Mouse (Mus musculus): ENCODE results near the gene Zfp618.

DNA sequence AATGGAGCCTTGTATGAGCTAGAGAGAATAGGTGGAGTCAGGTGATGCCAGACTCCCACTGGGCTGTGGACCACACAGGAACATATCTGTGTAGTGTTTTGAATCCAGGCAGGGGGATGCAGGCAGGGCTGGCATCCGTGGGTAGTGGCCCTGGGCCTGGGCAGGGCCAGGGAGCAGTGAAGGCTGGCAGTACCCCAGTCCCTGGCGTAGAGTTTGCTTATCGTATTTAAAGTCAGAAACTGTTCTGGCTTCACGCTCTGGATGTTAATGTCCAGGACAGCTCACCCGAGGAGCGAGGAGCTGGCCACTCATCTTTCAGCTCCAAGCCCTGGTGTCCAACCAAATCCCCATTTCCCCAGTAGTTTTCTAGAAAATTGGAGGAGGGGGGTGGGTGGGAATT lies 10.2 kb downstream of the Zfp618 start:
- TF ChIP-seq CTCF (IDR thresholded peaks at IDR 0.05; ENCODE audit: low read depth, low read length): no peak
- TF ChIP-seq GATA1 (IDR thresholded peaks at IDR 0.05; ENCODE audit: borderline replicate concordance, low read length): no peak
- no peak for TF ChIP-seq GATA2 (IDR thresholded peaks at IDR 0.05; ENCODE audit: borderline replicate concordance, low read depth, low read length)

Measured in G1E (cell line).